Mouse (Mus musculus) E14TG2a.4 (cell line): ENCODE measurements around the gene Med12l.

Experiments
- CTCF ChIP-seq: conservative IDR thresholded peaks from 2 replicates; pipeline ENCODE4 v1.5.1; 2014; ENCODE audit warnings: low read length
- POU5F1 ChIP-seq: IDR thresholded peaks from 2 replicates; pipeline ENCODE4 v1.6.1; 2014; ENCODE audit warnings: low read length, borderline replicate concordance

- no peak for TF ChIP-seq CTCF
- TF ChIP-seq POU5F1: no peak
These were observed 15.6 kb downstream of the Med12l start for GRCm38 (mm10) chr3:59021236-59021635.
